Mouse (Mus musculus) ovary, postnatal 10 days (tissue): Measurements from ENCODE around the gene Gm44511.
"Not testable (repeated sequence)": the region's sequence is repeated elsewhere in the genome, so short reads cannot be mapped to it uniquely, and the experiment has no call there.

Experiments
- DNase-seq: peaks from one replicate; pipeline ENCODE4 v3.0.0; 2022; ENCODE audit warnings: low spot score

Gm44511 gene

GRCm38 (mm10) chr6:128760416-128761143 lies 65.5 kb downstream of the Gm44511 start:
- peak; percentile 94 for DNase-seq

GRCm38 (mm10) chr6:128760016-128760415 lies 66.1 kb downstream of the Gm44511 start:
- DNase-seq, result peak; percentile 96

DNA sequence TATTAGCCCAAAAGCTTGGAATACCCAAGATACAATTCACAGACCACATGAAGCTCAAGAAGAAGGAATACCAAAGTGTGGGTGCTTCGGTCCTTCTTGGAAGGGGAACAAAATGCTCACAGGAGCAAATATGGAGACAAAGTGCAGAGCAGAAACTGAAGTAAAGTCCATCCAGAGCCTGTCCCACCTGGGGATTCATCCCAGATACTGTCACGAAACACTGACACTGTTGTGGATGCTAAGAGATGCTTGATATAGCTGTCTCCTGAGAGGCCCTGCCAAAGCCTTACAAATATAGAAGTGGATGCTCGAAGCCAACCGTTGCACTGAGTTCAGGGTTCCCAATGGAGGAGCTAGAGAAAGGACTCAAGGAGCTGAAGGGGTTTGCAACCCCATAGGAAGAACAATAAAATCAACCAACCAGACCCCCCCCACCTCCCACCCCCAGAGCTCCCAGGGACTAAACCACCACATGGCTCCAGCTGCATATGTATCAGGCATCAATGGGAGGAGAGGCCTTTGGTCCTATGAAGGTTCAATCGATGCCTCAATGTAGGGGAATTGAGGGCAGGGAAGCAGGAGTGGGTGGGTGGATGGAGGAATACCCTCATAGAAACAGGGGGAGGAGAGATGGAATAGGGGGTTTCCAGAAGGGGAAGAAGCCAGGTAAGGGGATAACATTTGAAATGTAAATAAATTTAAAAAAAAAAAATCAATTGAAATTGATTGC lies 66.7 kb downstream of the Gm44511 start:
- DNase-seq, result no peak

- not testable (repeated sequence) for DNase-seq
Measured at GRCm38 (mm10) chr6:128755402-128755763, 70.7 kb downstream of the Gm44511 start.

DNA sequence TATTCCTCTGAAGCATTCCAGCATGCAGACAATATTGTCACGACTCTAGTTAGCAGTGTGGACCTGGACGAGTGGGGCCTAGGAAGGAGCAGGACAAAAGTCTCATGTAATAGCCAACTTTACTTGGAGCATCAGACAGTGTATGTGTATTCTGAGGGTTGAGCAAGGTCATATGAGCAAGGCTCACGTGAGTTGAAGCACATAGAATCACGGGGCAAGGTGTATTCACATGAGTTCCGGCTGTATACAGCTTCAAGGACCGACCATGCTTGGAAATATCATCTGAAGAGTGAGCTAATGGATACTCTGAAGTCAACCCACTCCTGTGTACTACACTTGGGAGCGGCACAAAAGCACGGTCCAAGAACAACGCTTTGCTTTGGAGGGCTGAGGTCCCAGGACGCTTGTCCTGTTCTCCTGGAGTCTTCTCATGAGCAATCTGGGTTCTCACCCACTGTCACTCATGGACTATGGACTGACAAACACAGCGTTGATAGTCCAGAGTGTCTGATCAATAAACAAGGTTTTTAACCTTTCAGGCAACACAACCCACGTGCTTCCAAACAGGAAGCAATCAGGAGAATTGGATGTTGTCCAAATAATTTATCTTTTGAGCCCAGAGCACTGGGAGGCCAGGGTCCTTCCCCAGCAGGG lies 71.2 kb downstream of the Gm44511 start:
- DNase-seq, result not testable (repeated sequence)

- not testable (repeated sequence) for DNase-seq
Measured at GRCm38 (mm10) chr6:128754265-128754664, 71.8 kb downstream of the Gm44511 start.

DNA sequence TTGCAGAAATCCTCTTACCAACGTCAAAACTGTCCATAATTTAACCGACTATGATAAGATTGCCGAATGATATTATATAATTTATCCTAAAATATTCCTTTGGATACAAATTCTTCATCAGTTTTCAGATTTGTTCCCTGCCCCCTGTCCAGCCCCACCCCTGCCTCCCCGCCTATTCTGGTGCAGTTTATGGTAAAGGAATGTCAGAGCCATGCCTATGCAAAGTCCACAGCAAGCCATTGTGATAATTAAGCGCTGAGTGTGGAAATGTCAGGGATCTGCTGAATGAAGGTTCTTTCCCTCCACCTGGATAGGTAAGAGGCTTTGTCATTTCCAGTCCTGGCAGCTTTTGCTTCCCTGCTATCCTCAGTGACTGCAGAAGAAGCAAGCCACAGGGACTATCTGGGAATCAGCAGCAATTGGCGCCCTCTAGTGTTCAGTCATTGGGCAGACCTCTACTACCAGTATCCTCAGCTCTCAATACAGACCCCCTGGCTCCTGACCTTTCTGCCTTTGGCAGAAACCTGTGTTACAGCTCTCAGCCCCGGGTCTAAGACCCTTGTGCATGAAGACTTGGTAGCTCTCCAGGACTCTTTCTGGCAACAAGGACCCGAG lies 72.4 kb downstream of the Gm44511 start:
- DNase-seq, result peak; percentile 50

DNA sequence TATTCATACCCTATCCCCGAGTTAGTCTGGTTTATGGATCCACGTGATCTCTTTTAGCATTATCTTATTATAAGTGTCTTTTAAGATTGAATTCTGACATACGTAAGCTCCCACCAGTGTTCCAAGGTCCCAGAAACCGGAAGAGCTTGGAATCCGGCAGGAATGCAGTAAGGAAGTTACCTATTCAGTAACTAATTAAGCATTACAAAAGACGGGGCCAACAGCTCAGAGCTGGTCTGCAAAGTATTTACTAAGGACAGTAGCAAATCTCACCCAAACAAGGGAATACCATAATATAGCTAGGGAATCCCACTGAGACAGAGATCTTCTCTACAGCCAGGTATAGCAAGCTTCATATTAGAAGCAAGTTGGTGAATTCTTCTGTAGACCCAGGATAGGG lies 79.1 kb downstream of the Gm44511 start:
- not testable (repeated sequence) for DNase-seq

- no peak for DNase-seq
Measured at GRCm38 (mm10) chr6:128737445-128737844, 88.7 kb downstream of the Gm44511 start.

DNA sequence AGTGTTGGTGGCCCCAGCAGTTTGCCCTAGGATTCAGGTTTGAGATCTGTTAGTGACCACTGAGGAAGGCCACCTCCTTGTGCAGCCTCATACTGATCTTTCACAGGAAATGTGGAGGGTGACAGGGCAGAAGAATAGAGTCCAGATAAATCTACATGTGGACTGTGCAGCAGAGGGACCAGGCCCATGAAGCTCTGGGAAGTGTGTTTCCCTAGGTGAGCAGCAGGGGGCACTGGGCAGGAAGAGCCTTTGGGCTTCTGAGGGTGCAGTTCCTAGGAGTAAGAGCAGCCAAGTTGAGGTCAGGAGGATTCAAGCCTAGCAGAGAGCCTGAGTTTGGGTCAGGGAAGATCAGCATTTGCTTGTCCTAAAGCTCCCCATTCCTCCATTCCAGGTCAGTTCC lies 90.0 kb downstream of the Gm44511 start:
- DNase-seq, result no peak

DNA sequence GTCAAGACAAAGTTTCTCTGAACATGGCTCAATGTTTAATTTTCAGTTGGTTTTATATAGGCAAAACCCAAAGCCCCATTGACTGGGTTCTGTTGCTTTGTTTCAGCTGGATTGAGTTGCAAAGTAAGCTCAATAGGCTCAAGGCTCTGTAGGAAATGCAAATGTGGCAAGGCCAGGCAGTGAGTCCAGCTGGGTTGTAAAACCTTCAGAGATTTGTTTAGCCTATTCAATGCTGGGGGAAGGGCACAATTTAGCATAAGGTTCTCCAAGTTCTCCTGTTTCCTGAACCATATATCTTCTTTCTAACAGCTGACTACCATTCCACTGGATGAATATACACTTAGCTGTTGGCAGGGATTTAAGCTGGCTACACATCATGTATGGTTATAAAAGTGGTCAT lies 91.2 kb downstream of the Gm44511 start:
- no peak for DNase-seq

GRCm38 (mm10) chr6:128733908-128734679 lies 92.0 kb downstream of the Gm44511 start:
- no peak for DNase-seq

- DNase-seq, result no peak
Measured at GRCm38 (mm10) chr6:128732032-128732431, 94.1 kb downstream of the Gm44511 start.
